Mouse (Mus musculus) layer of hippocampus, adult 9-10 months (tissue): Measurements from ENCODE around the gene M1ap.

ENCODE experiments used
- DNase-seq: peaks from one replicate; pipeline ENCODE4 v3.0.0; 2022; ENCODE audit warnings: low spot score

Gene M1ap

DNA sequence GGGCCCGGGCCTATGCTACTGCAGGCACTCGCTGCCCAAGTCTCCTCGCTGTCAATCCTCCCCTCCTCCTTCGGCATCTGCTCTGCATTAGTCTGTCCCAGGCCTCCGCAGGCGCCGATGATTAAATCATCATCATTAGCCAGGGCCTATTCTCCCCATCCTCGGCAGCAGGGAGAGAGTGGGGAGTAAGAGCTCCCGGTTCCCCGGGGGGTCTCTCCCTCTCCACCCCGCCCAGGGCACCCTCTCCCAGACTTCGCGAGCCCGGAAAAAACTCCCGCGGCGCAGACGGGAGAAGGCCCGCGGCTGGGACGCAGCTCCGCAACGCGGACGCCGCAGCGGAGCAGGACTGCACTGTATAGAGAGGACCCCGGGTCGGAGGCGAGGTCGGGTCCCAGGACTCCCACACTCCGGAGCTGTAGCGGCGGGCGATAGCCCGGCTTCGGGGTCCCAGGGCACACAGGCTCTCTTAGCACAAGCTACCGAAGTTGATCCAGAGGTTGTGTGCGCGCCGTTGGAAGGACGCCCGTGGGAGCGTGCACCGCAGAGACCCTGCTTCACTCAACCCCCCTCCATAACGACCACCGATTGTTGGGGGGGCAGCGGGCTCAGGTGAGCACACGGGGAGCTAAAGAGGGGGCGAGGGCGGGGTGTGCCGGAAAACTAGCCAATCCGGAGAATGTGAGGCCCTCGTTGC lies 131.1 kb downstream of the M1ap start, which contains the start of gene Pcgf1:
TSS of gene Pcgf1 (plus strand) at position 240 of the 694 bp plus-strand sequence.
- DNase-seq, result peak; percentile 35

DNA sequence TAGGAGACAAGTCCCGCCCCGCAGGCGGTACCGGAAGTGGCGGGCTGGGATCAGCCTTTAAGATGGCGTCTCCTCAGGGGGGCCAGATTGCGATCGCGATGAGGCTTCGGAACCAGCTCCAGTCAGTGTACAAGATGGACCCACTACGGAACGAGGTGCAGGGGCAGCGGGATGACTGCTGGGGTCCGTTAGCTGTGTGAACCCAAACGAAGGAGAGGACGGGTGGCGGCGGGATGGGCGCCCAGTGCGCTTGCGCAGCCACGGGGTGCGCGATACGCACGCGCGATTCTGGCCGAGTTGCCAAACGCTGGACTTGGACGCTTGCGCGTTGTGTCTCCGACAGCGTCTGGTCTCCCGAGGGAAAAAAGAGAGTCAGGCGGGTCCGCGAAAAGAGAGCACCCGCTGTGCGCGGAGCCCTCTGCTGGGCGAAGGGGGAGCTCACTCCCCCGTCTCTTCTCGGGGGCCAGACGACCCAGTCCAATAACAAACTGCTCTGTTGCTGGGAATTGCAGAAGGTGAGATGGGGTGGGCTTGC lies 131.7 kb downstream of the M1ap start:
- peak; percentile 99 for DNase-seq
